Mouse (Mus musculus) hindbrain, postnatal 0 days (tissue): ENCODE data around the gene Fmnl2. TPM values are rescaled to one million over a fixed set of nuclear protein-coding genes. Genes with fewer than 3 reads are reported as not detected.

Source experiments
- ATAC-seq: fragments of 200-750 bp; cut with Nextera tagmentation; 2 replicates; pipeline ENCODE4 v1.8.0; 2017; ENCODE audit warnings: mild to moderate bottlenecking, moderate TSS enrichment, moderate library complexity
- DNase-seq: peaks from one replicate; pipeline ENCODE4 v3.0.0-alpha.2; 2015; ENCODE audit warnings: low spot score
- H3K27ac ChIP-seq: fragments of 300-500 bp; sonication (generic); 2 replicates; pipeline ENCODE4 v1.5.1; 2014; ENCODE audit warnings: mild to moderate bottlenecking
- H3K27me3 ChIP-seq: fragments of 300-500 bp; sonication (generic); 2 replicates; pipeline ENCODE4 v1.6.1; 2014; ENCODE audit warnings: low read length, mixed read lengths; ENCODE audit not compliant: insufficient read depth
- H3K36me3 ChIP-seq: fragments of 300-500 bp; sonication (generic); 2 replicates; pipeline ENCODE4 v1.6.1; 2014; ENCODE audit warnings: low read length, mixed read lengths; ENCODE audit not compliant: insufficient read depth
- H3K4me1 ChIP-seq: fragments of 300-500 bp; sonication (generic); 2 replicates; pipeline ENCODE4 v1.6.1; 2014; ENCODE audit warnings: antibody characterized with exemption, low read length, mixed read lengths; ENCODE audit not compliant: insufficient read depth
- H3K4me2 ChIP-seq: fragments of 300-500 bp; sonication (generic); 2 replicates; pipeline ENCODE4 v1.6.1; 2014; ENCODE audit warnings: low read depth, mild to moderate bottlenecking, low read length, moderate library complexity, mixed read lengths
- H3K4me3 ChIP-seq: fragments of 300-500 bp; sonication (generic); 2 replicates; pipeline ENCODE4 v1.5.1; 2014; ENCODE audit warnings: low read length
- H3K9ac ChIP-seq: fragments of 300-500 bp; sonication (generic); replicated peaks from 2 replicates; pipeline ENCODE4 v1.6.1; 2014; ENCODE audit warnings: mild to moderate bottlenecking, low read length, moderate library complexity, mixed read lengths
- H3K9me3 ChIP-seq: fragments of 300-500 bp; sonication (generic); 2 replicates; pipeline ENCODE4 v1.6.1; 2016; ENCODE audit warnings: low read length, mixed read lengths
- CTCF ChIP-seq: IDR thresholded peaks from 2 replicates; pipeline ENCODE4 v1.5.1; 2016; ENCODE audit warnings: antibody characterized with exemption, control low read depth, low read depth
- WGBS: fragments of 180-500 bp; shearing (Covaris S2); extraction: QIAGEN DNeasy Blood & Tissue Kit; methylation state at CpG from one replicate; pipeline ENCODE4 v1.1.7; 2014; 5-methylcytosine and 5-hydroxymethylcytosine counted together
- polyA plus RNA-seq: library from polyadenylated mRNA; unstranded; fragments of >200 nt; fragmentation: Nextera tagmentation; extraction: Ambion mirVana; gene quantifications from 2 replicates; pipeline ENCODE4 v1.2.1, GENCODE M21; 2015
- total RNA-seq: library from RNA; depleted of rRNA; stranded (reverse); fragments of >200 nt; gene quantifications from 2 replicates; pipeline ENCODE4 v1.2.3, GENCODE M21; 2014

Fmnl2 gene
- total and polyA plus RNA-seq, 2 experiments from 2014 or later = 9.3 to 27.6 TPM

GRCm38 (mm10) chr2:52903228-52903963 lies 45.7 kb downstream of the Fmnl2 start:
- no peak overlapping the region for H3K27ac ChIP-seq
- DNase-seq (no peak), ATAC-seq (no peak)
- no peak overlapping the region for H3K4me2 ChIP-seq
- no peaks in the 10 kb centered on the region for H3K27me3 ChIP-seq
- no peaks in the 10 kb centered on the region for H3K9me3 ChIP-seq
- no peak for TF ChIP-seq CTCF
- H3K4me1 ChIP-seq = no peaks in the 10 kb centered on the region; the same call in 1 of the 2 replicates
- WGBS = 66% methylated on average over 8 of the region's 8 CpGs
- H3K36me3 ChIP-seq = no peaks in the 10 kb centered on the region
- no peak overlapping the region for H3K4me3 ChIP-seq
- no peak overlapping the region for H3K9ac ChIP-seq

GRCm38 (mm10) chr2:52904526-52904925 lies 46.9 kb downstream of the Fmnl2 start:
- Histone ChIP-seq H3K36me3 (no peaks in the 10 kb centered on the region), H3K27me3 (no peaks in the 10 kb centered on the region), H3K27ac (no peak overlapping the region), H3K4me1 (no peaks in the 10 kb centered on the region; the same call in 1 of the 2 replicates), H3K4me3 (no peak overlapping the region), H3K4me2 (no peak overlapping the region), H3K9ac (no peak overlapping the region), H3K9me3 (no peaks in the 10 kb centered on the region)
- no peak for DNase-seq
- ATAC-seq = no peak
- TF ChIP-seq CTCF = no peak
- WGBS = 62% methylated on average over 5 of the region's 5 CpGs

GRCm38 (mm10) chr2:52913311-52913710 lies 55.7 kb downstream of the Fmnl2 start:
- ATAC-seq = no peak
- no peak overlapping the region for H3K4me3 ChIP-seq
- H3K9me3 ChIP-seq = no peaks in the 10 kb centered on the region
- TF ChIP-seq CTCF = no peak
- 0 out of 2 replicates have a peak, but pooled peaks cover 5% of the 10 kb centered on the region for H3K4me1 ChIP-seq
- H3K27me3 ChIP-seq = no peaks in the 10 kb centered on the region
- H3K27ac ChIP-seq = no peak overlapping the region
- 27% methylated on average over 2 of the region's 2 CpGs for WGBS
- DNase-seq = no peak
- H3K4me2 ChIP-seq = no peak overlapping the region
- H3K36me3 ChIP-seq = no peaks in the 10 kb centered on the region
- H3K9ac ChIP-seq = no peak overlapping the region

- Histone ChIP-seq H3K9ac (no peak overlapping the region), H3K9me3 (no peaks in the 10 kb centered on the region), H3K4me2 (no peak overlapping the region), H3K4me3 (no peak overlapping the region), H3K27me3 (no peaks in the 10 kb centered on the region), H3K4me1 (0 out of 2 replicates have a peak, but pooled peaks cover 5% of the 10 kb centered on the region), H3K27ac (no peak overlapping the region), H3K36me3 (no peaks in the 10 kb centered on the region)
- DNase-seq = no peak
- no peak for ATAC-seq
- TF ChIP-seq CTCF = no peak
- 24% methylated on average over 5 of the region's 5 CpGs for WGBS
Measured at GRCm38 (mm10) chr2:52913746-52914145, 56.1 kb downstream of the Fmnl2 start.

- Histone ChIP-seq H3K36me3 (no peaks in the 10 kb centered on the region), H3K4me1 (peaks cover 7% of the 10 kb centered on the region; the same call in 1 of the 2 replicates), H3K4me2 (no peak overlapping the region), H3K9ac (no peak overlapping the region), H3K27ac (no peak overlapping the region), H3K27me3 (no peaks in the 10 kb centered on the region), H3K9me3 (no peaks in the 10 kb centered on the region), H3K4me3 (no peak overlapping the region)
- no peak for TF ChIP-seq CTCF
- 85% methylated on average over 5 of the region's 5 CpGs for WGBS
- ATAC-seq = no peak
- DNase-seq = no peak
Measured at GRCm38 (mm10) chr2:52915536-52915935, 57.9 kb downstream of the Fmnl2 start.

- WGBS = 89% methylated on average over 5 of the region's 5 CpGs
- Histone ChIP-seq H3K4me2 (no peak overlapping the region), H3K27me3 (no peaks in the 10 kb centered on the region), H3K36me3 (no peaks in the 10 kb centered on the region), H3K9ac (no peak overlapping the region), H3K9me3 (no peaks in the 10 kb centered on the region), H3K4me1 (peaks cover 9% of the 10 kb centered on the region; the same call in 1 of the 2 replicates), H3K4me3 (no peak overlapping the region), H3K27ac (no peak overlapping the region)
- no peak for TF ChIP-seq CTCF
- ATAC-seq (no peak), DNase-seq (no peak)
Measured at GRCm38 (mm10) chr2:52918094-52918493, 60.4 kb downstream of the Fmnl2 start.
